Mouse (Mus musculus) lung, postnatal 0 days (tissue): ENCODE measurements around the gene Ramp3. TPM values are rescaled to one million over a fixed set of nuclear protein-coding genes. Genes with fewer than 3 reads are reported as not detected.

Source experiments
- ATAC-seq: fragments of 200-750 bp; cut with Nextera tagmentation; 2 replicates; pipeline ENCODE4 v1.8.0; 2017; ENCODE audit warnings: moderate library complexity
- DNase-seq: peaks from one replicate; pipeline ENCODE4 v3.0.0-alpha.2; 2016; ENCODE audit warnings: low spot score
- H3K27ac ChIP-seq: fragments of 300-500 bp; sonication (generic); 2 replicates; pipeline ENCODE4 v1.5.1; 2014; ENCODE audit warnings: antibody characterized with exemption, mild to moderate bottlenecking, low read length, mixed read lengths
- H3K27me3 ChIP-seq: fragments of 300-500 bp; sonication (generic); replicated peaks from 2 replicates; pipeline ENCODE4 v1.6.1; 2014; ENCODE audit warnings: low read length, mixed read lengths; ENCODE audit not compliant: insufficient read depth
- H3K36me3 ChIP-seq: fragments of 300-500 bp; sonication (generic); 2 replicates; pipeline ENCODE4 v1.6.1; 2014; ENCODE audit warnings: low read length, mixed read lengths; ENCODE audit not compliant: insufficient read depth
- H3K4me1 ChIP-seq: fragments of 300-500 bp; sonication (generic); 2 replicates; pipeline ENCODE4 v1.6.1; 2014; ENCODE audit warnings: antibody characterized with exemption, low read depth, low read length, mixed read lengths; ENCODE audit not compliant: insufficient read depth
- H3K4me2 ChIP-seq: fragments of 300-500 bp; sonication (generic); replicated peaks from 2 replicates; pipeline ENCODE4 v1.6.1; 2014; ENCODE audit warnings: low read depth, mild to moderate bottlenecking, low read length, moderate library complexity, mixed read lengths
- H3K4me3 ChIP-seq: fragments of 300-500 bp; sonication (generic); 2 replicates; pipeline ENCODE4 v1.5.1; 2014; ENCODE audit warnings: low read depth, low read length
- H3K9ac ChIP-seq: fragments of 300-500 bp; sonication (generic); replicated peaks from 2 replicates; pipeline ENCODE4 v1.6.1; 2014; ENCODE audit warnings: low read depth, mild to moderate bottlenecking
- H3K9me3 ChIP-seq: fragments of 300-500 bp; sonication (generic); 2 replicates; pipeline ENCODE4 v1.6.1; 2016; ENCODE audit warnings: low read length, mixed read lengths
- CTCF ChIP-seq: IDR thresholded peaks from 2 replicates; pipeline ENCODE4 v1.5.1; 2016; ENCODE audit warnings: antibody characterized with exemption, mild to moderate bottlenecking
- EP300 ChIP-seq: IDR thresholded peaks from 2 replicates; pipeline ENCODE4 v1.6.1; 2016; ENCODE audit warnings: antibody characterized with exemption, mild to moderate bottlenecking, control low read depth
- WGBS: fragments of 180-500 bp; shearing (Covaris S2); extraction: QIAGEN DNeasy Blood & Tissue Kit; methylation state at CpG from one replicate; pipeline ENCODE4 v1.1.7; 2014; 5-methylcytosine and 5-hydroxymethylcytosine counted together
- polyA plus RNA-seq: library from polyadenylated mRNA; unstranded; fragments of >200 nt; fragmentation: Nextera tagmentation; extraction: Ambion mirVana; gene quantifications from 2 replicates; pipeline ENCODE4 v1.2.1, GENCODE M21; 2015

The Ramp3 gene
- polyA plus RNA-seq, 1 experiment from 2014 or later: 22.1 TPM

DNA sequence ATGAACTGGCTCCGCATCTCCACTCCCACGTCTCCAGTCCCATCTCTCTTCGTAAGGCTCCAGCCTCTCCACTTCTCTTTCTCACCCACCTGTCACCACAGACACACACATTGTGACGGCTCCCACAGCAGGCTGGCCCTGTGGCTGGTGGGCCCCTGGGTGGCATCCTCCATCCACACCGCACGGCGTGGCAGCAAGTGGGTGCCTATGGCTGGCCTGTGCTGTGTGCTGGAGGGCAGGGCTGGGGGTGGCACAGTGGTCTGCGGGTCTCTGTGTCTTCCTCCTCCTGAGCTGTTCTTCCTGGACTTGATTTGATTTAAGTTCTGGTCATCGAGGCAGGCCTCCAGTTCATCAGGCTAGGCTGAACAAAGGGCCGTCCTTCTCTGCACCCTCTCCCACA, 35.8 kb downstream of the Ramp3 start:
- TF ChIP-seq CTCF (no peak), EP300 (no peak)
- no peaks in the 10 kb centered on the region for H3K27me3 ChIP-seq
- H3K9me3 ChIP-seq: no peaks in the 10 kb centered on the region
- ATAC-seq (no peak), DNase-seq (no peak)
- WGBS: 87% methylated on average over 10 of the region's 10 CpGs
- no peak overlapping the region for H3K4me3 ChIP-seq
- H3K4me1 ChIP-seq: no peaks in the 10 kb centered on the region
- H3K36me3 ChIP-seq: no peaks in the 10 kb centered on the region
- no peak overlapping the region for H3K9ac ChIP-seq
- no peak overlapping the region for H3K27ac ChIP-seq
- no peak overlapping the region for H3K4me2 ChIP-seq

DNA sequence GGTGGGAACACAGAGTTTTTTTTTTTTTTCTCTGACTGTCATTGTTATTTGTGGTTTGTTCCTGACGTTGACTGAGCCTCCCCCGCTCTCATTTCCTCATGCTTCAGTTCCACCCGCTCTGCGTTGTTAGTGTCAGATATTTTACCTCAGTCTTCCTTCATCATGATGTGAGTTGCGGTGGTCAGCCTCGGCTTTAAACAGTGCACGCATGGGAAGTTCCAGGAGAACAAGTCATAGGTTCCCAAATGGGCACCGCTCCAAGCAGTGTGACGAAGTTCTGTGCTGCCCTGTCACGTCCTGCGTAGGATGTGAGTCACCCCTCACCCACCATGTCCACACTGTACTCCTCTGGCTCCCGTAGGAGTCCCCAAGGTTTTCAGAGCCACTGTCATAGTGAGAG, 36.9 kb downstream of the Ramp3 start:
- TF ChIP-seq CTCF (no peak), EP300 (peak; percentile 82)
- Histone ChIP-seq H3K9me3 (no peaks in the 10 kb centered on the region), H3K27me3 (no peaks in the 10 kb centered on the region), H3K36me3 (no peaks in the 10 kb centered on the region), H3K9ac (no peak overlapping the region), H3K4me1 (no peaks in the 10 kb centered on the region), H3K4me2 (peak overlapping the region; percentile 25; the same call in 1 of the 2 replicates), H3K27ac (no peak overlapping the region), H3K4me3 (no peak overlapping the region)
- ATAC-seq: peak; percentile 93
- 38% methylated on average over 12 of the region's 12 CpGs for WGBS
- DNase-seq: peak; percentile 61

DNA sequence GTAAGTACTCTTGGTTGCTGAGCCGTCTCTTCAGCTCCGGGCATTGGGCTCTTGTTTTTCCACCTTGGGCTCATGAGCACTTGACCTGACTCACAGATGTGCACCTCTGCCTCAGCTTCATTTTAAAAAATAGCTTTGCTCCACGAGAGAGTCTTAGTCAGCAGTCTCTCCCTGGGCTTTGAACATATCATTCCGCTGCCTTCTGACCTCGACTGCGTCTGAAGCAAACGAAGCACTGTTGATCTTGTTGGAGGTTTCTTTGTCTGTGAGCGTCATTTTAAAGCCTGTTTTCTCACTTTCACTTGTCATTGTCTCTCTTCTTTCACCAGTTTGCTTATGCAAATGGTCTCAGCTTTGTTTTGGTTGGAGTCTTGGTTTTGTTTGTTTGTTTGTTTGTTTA, 38.2 kb downstream of the Ramp3 start:
- H3K27me3 ChIP-seq: no peaks in the 10 kb centered on the region
- no peak for DNase-seq
- no peak overlapping the region for H3K4me2 ChIP-seq
- no peak overlapping the region for H3K4me3 ChIP-seq
- no peaks in the 10 kb centered on the region for H3K4me1 ChIP-seq
- TF ChIP-seq CTCF (no peak), EP300 (no peak)
- no peak overlapping the region for H3K27ac ChIP-seq
- H3K9ac ChIP-seq: no peak overlapping the region
- H3K36me3 ChIP-seq: no peaks in the 10 kb centered on the region
- no peak for ATAC-seq
- 51% methylated on average over 8 of the region's 8 CpGs for WGBS
- H3K9me3 ChIP-seq: no peaks in the 10 kb centered on the region

DNA sequence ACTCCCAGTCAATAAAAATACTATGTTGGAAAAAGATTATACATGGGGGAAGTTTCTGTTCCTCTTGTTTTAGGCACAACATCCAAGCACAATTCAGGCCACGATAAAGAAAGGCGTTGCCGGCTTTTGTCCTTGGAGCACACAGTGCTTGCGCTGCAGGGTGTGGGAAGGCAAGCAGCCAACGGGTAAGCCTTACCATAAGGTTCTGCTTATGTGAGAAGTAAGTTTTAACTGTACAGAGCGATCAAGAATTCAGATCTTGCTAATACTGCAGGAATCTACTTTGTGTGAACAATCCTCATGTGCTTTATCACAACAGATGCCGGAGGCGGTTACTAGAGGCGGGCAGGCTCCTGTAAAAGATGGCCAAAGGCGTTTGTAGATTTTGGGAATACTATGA, 39.4 kb downstream of the Ramp3 start:
- Histone ChIP-seq H3K9ac (no peak overlapping the region), H3K4me1 (no peaks in the 10 kb centered on the region), H3K9me3 (no peaks in the 10 kb centered on the region), H3K4me3 (no peak overlapping the region), H3K27ac (no peak overlapping the region), H3K4me2 (no peak overlapping the region), H3K36me3 (no peaks in the 10 kb centered on the region), H3K27me3 (no peaks in the 10 kb centered on the region)
- no peak for TF ChIP-seq EP300
- TF ChIP-seq CTCF: no peak
- DNase-seq: no peak
- 79% methylated on average over 10 of the region's 10 CpGs for WGBS
- ATAC-seq: no peak

DNA sequence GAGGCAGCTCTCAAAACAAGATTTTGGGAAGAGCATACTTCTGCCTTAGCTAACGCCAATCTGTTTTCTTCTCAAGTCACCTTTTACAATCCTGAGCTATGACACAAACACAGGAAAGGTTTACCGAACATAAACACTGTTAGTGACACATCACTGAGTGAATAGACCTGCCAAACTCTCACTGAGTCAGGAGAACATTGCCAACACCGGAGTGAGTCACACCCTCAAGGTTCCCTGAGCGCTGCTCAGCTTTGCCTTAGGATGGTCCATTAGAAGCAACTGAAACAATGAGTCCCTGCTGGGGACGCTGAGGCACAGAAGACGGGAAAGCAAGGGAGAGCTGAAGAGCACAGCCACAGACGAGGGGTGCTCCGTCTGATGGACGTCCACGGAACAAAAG, 40.0 kb downstream of the Ramp3 start:
- TF ChIP-seq CTCF (no peak), EP300 (no peak)

DNA sequence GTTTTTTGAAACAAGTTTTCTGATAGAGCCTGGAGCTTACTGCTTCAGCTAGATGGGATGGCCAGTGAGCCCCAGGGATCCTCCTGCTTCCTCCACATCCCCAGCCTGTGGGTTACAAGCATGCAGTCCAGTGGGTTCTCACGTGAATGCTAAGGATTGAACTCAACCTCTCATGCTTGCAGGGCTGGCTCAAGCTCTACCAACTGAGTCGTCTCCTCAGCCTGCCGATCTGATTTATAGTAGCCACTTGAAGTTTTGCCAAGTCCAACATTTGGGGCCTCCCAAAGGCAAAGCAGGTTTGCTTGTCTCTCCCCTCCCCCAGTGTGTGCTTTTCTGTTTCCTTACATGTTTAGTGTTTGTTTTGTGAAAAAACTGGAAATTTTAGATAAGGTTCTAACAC, 43.9 kb downstream of the Ramp3 start:
- 45% methylated on average over 3 of the region's 3 CpGs for WGBS
- TF ChIP-seq EP300 (no peak), CTCF (no peak)
- Histone ChIP-seq H3K9ac (no peak overlapping the region), H3K4me1 (no peaks in the 10 kb centered on the region), H3K4me2 (no peak overlapping the region), H3K27ac (no peak overlapping the region), H3K27me3 (no peaks in the 10 kb centered on the region), H3K9me3 (no peaks in the 10 kb centered on the region), H3K36me3 (no peaks in the 10 kb centered on the region), H3K4me3 (no peak overlapping the region)
- DNase-seq: no peak
- ATAC-seq: no peak

More for the DNA sequence above, 40.0 kb downstream of the Ramp3 start:
- H3K4me2 ChIP-seq: no peak overlapping the region
- no peaks in the 10 kb centered on the region for H3K36me3 ChIP-seq
- WGBS: 69% methylated on average over 10 of the region's 10 CpGs
- H3K27ac ChIP-seq: no peak overlapping the region
- H3K27me3 ChIP-seq: no peaks in the 10 kb centered on the region
- DNase-seq (no peak), ATAC-seq (no peak)
- no peaks in the 10 kb centered on the region for H3K9me3 ChIP-seq
- no peak overlapping the region for H3K4me3 ChIP-seq
- no peaks in the 10 kb centered on the region for H3K4me1 ChIP-seq
- H3K9ac ChIP-seq: no peak overlapping the region

DNA sequence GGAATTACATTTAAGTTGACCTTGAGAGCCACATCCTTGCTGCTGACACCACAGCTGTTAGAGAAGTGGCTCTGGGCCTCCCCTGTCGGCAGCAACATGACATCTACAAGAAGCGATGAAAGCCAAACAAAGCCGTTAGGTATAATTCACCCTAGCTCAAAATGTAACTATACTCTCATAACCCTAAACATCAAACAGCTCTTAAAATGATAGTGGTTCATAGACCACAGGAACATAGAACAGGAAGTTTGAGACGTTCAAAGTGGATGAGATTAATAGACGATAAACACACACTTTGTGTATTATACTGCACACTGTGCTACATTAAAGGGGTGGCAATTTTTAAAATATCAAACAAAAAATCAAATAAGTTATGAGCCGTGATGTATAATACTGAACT, 46.5 kb downstream of the Ramp3 start:
- H3K9me3 ChIP-seq: no peaks in the 10 kb centered on the region
- H3K4me2 ChIP-seq: no peak overlapping the region
- no peaks in the 10 kb centered on the region for H3K36me3 ChIP-seq
- H3K9ac ChIP-seq: no peak overlapping the region
- 67% methylated on average over 6 of the region's 6 CpGs for WGBS
- TF ChIP-seq EP300: no peak
- no peak for TF ChIP-seq CTCF
- ATAC-seq (no peak), DNase-seq (no peak)
- H3K27me3 ChIP-seq: no peaks in the 10 kb centered on the region
- no peak overlapping the region for H3K4me3 ChIP-seq
- no peaks in the 10 kb centered on the region for H3K4me1 ChIP-seq
- no peak overlapping the region for H3K27ac ChIP-seq
